Mouse (Mus musculus): ENCODE measurements around the gene Shroom1. TPM values are rescaled to one million over a fixed set of nuclear protein-coding genes. Genes with fewer than 3 reads are reported as not detected.
A peak's percentile ranks its signal among the peaks of the same experiment; 100 is the strongest.
"Not testable (repeated sequence)": the region's sequence is repeated elsewhere in the genome, so short reads cannot be mapped to it uniquely, and the experiment has no call there.

The Shroom1 gene
- total RNA-seq (2021), result 1 to 10 TPM; 3.5 to 4.4 TPM

DNA sequence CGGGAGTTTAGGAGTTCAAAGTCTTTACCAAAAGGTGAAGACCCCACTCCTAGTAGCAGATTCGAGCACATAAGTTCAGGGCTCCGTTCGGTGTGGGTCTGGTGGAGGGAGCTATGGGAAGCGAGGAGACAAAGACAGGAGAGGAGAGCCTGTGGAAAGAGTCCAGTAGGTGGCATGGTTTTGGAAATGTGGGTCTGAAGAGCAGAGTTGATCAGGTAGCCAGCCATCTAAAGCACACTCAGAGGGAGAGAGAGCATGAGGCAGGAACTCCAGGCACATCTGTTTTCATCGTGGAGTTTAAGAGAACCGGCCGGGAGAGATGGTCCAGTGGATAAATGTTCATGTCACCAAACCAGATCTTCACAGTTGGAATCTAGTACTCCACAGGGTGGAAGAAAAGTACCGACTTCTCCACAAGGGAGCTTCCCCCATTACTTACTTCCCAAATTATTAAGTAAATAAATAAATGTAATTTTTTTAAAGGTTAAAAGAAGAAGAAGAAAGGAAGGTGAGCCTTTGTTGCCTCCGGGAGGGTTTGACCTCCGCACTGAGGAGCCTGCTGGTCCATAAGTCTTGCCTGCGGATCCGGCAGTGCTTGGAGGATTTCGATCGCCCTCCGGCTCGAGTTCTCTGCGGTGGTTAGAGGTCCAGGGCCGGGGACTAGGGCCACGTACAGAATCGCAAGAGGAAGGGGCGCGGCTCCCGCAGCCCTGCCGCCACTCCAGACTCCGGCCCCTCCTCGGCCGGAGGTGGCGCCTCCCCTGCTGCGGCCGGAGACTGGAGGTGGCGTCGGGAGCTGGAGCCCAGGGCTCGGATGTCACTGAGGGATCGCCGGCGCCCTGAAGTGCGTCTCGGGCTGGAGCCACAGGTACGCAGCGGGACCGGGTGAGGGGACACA is at the start of gene Shroom1, which contains the start of gene Gm10447:
TSS of gene Shroom1 (plus strand) at position 732 of the 898 bp plus-strand sequence.
TSS of gene Gm10447 (minus strand) at position 637 of the 898 bp plus-strand sequence.
- DNase-seq, result no peak

- DNase-seq, result no peak
Measured at GRCm38 (mm10) chr11:53411738-53412137, 45.3 kb upstream of the Shroom1 start.

- no peak for DNase-seq
Measured at GRCm38 (mm10) chr11:53413871-53414270, 43.1 kb upstream of the Shroom1 start.

- DNase-seq, result no peak
Measured at GRCm38 (mm10) chr11:53418048-53418447, 39.0 kb upstream of the Shroom1 start.

- DNase-seq, result no peak
Measured at GRCm38 (mm10) chr11:53423036-53423435, 34.0 kb upstream of the Shroom1 start, which contains the start of gene Leap2. Leap2 (minus strand) TSS chr11:53423170.

DNA sequence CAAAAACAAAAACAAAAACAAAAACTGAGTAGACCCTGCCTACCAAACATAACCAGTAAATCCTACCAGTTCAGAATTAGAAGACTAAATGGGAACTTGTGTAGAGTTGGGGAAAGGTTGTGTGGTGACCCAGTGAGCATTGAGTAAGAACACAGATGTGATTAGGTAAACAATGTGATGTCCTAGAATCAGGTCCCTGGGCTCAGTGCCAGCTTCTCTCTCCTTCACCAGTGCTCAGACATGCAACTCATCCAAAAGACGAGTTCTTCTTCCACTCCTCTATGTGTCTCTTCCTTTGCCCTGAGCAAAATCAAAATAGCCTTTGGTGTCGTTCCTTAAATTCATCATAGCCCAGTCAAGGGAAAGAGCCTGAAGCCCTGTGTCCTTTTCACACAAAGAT is 32.2 kb upstream of the Shroom1 start:
- peak in 1 of 2 experiments; percentile 17 for DNase-seq

DNA sequence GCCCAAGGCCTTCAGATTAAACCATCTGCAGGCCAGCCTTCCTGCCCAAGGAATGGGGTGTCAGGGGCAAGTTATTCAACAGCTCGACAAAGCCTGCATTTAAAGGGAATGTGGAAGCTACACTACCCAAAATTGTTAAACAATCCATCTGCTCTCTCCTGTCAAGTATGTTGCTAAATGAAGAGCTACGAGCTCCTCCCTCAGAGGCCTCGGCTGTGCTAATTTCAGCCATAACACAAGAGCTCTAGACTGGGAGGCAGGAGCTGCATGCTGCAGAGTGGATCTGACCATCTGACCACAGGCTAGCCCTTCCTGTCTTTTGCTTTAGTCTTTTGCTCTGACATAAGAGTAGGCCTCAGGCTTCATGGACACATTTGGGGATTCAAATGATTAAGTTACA is 31.8 kb upstream of the Shroom1 start:
- DNase-seq, result peak in 1 of 2 experiments; percentile 18

DNA sequence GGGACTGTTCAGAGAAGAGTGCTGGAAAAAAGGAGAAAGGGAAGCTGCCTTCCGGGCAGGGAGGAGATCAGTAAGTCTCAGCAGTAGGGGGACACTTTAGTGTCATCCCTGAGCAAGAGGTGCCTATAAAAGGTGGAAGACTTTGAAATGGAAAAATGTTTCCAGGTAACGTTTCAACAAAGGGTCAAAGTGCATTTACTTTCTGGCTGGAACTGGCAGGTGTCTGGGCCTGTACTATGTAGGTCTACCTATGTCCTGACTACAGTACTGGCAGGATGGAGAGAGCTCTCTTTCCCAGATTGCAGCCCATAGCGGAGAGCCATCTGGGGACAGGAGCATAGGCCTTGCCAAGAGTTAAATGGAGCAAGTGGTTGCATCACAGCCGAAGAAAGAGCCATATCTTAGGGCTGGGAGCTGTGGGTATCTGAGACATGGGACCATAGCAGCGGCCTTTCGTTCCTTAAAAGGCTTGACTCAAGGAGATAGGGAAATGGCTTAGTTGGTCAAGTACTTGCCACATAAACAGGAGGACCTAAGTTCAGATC is 31.2 kb upstream of the Shroom1 start:
- no peak for DNase-seq

DNA sequence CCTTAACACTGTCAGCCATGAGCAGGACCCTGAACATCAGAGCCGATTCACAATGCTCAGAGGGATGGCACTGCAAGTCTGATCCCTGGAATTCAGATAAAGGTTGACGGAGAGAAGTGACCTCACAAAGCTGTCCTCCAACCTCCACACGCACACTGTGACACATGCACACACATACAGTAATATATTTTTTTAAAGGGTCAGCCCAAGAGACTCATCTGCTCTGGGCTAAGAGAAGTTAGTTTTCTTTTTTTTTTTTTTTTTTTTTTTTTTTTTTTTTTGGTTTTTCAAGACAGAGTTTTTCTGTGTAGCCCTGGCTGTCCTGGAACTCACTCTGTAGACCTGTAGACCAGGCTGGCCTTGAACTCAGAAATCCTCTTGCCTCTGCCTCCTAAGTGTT is 30.1 kb upstream of the Shroom1 start:
- DNase-seq, result not testable (repeated sequence)

GRCm38 (mm10) chr11:53427993-53428715 is 28.9 kb upstream of the Shroom1 start:
- no peak for DNase-seq

DNA sequence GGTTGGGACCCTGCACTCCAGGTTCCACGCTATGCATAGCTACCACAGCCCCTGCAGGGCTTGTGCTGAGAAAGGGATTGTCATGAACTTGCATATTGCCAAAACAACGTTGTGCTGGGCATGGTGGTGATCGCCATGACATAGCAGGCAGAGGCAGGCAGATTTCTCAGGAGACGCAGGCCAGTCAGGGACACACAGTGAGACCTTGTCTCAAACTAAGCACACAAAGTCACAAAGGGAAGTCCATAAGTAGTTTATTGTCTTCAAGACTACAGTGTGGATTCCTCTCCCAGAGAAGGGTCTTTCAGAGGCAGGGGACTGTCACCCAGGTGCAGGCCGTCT is 28.3 kb upstream of the Shroom1 start:
- no peak for DNase-seq

DNA sequence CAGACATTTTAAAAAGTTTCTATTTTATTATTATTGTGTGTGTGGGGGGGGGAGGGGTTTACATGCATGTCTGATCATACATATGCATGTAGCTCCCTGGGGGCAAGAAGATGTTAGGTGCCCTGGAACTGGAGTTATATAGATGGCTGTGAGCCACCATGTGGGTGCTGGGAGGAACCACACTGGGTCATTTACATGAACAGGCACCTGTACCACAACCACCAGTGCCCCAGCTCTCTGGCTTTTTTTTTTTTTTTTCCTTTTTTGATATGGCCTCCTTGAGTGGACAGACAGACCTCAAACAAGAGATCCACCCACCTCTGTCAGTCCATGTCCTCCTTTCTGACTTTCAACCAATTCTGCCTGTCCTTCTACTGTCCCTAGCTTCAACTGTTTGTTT is 27.8 kb upstream of the Shroom1 start:
- no peak for DNase-seq

GRCm38 (mm10) chr11:53430300-53430669 is 26.7 kb upstream of the Shroom1 start:
- DNase-seq, result no peak

DNA sequence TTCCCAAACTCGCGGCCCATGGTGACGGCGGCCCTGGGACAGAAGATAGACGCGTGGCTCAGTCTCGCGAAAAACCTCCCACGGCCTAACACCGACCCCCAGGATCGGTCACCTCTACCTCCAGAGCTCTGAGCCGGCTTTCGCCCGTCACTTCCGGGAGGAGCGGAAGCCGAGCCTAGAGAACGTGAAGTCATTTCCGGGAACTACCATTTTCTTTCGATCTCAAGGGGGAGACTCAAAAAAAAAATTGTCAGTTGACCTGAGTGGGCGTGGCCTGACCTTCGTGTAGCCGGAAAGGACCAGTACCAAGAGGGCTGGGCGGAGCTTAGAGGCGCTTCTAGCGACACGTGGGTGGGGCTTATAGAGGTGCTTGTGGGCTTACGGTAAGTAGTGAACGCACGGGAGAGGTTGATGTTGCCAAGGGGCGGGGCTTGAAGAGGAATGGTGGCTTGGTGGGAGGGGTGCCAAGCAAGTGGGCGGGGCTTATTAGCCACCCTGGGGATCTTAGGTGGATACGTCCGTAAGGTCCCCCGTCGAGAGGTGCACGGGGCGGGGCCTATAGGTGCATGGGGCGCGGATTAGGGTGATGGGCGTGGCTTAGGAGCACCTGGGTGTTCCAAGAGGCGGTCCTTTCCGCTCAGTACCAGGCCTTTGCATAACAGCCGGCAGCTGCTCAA is 26.2 kb upstream of the Shroom1 start, which contains the start of the genes Uqcrq and Gdf9:
TSS of gene Uqcrq (minus strand) at position 162 of the 677 bp plus-strand sequence.
TSS of gene Gdf9 (plus strand) at position 354 of the 677 bp plus-strand sequence.
- DNase-seq, result peak; percentile 98

GRCm38 (mm10) chr11:53431347-53432056 is 25.5 kb upstream of the Shroom1 start:
- DNase-seq, result peak in 1 of 2 experiments; percentile 32

DNA sequence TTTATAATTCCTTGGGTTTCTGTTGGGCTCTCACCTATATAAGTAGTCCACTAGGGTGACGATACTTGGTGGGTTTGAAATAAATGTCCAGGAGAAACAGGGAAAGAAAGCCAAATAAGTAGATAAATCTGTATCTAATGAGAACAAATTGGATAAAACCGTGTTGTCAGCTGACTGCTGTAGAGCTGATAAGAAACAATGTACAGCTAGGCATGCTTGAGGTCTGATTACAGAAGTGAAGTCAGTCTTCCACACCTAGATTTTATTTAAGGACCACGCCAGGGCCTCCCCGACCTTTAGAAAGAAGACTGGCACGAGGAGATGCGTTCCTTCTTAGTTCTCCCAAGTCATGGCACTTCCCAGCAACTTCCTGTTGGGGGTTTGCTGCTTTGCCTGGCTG is 23.9 kb upstream of the Shroom1 start:
- DNase-seq, result no peak

GRCm38 (mm10) chr11:53435504-53435903 is 21.5 kb upstream of the Shroom1 start:
- no peak for DNase-seq

- DNase-seq, result no peak
Measured at GRCm38 (mm10) chr11:53436338-53436737, 20.7 kb upstream of the Shroom1 start.

DNA sequence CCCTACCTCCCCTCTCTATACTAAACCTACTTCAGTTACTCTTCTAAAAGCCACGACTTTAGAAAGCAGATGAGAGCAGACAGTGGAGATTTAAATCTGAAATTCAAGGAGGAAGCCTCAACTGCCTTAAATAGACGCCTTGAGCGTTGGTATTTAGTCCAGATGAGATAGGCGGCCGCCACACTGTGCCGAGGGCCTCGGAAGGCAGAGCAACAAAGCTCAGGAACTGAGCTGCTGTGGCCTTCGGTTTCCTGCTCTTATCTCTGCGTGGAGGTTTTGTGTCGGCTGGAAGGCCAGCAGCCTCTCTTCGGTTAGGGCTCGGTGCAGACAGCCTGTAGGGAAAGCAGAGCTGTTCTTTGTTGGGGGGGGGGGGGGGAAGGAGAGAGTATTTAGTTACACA is 15.1 kb upstream of the Shroom1 start:
- no peak for DNase-seq

DNA sequence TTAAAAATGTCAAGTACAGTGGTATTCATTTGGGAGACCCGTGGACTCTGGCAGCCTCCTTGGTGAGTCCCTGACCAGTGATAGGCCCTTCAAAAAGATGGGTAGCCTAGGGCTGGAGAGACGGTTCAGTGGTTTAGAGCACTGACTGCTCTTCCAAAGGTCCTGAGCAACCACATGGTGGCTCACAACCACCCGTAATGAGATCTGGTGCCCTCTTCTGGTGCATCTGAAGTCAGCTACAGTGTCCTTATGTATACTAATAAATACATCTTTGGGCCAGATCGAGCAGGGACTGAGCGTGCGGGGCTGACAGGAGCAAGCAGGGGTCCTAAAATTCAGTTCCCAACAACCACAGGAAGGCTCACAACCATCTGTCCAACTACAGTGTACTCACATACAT is 13.1 kb upstream of the Shroom1 start:
- DNase-seq, result no peak

- no peak for DNase-seq
Measured at GRCm38 (mm10) chr11:53445562-53445961, 11.4 kb upstream of the Shroom1 start.

DNA sequence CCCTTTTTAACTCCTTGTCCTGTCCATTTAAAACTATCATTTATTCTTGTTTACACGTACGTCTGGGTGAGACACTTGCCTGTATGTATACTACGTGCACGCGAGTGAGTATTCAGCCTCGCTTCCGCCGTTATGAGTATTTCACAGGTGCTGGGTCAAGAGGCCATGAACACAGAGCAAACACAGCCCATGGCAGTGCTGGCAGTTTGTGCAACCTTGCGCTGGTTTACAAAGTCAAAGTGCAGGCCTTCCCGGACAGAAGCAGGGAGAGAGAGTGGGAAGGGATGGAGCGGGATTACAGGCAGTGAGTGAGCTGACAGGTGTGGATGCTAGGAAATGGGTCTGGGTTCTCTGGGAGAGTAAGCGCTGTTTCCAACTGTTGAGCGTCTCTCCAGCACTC is 10.8 kb upstream of the Shroom1 start:
- no peak for DNase-seq
